14 mouse cellular contexts compared by ENCODE assay signal in the genomic region with DNA sequence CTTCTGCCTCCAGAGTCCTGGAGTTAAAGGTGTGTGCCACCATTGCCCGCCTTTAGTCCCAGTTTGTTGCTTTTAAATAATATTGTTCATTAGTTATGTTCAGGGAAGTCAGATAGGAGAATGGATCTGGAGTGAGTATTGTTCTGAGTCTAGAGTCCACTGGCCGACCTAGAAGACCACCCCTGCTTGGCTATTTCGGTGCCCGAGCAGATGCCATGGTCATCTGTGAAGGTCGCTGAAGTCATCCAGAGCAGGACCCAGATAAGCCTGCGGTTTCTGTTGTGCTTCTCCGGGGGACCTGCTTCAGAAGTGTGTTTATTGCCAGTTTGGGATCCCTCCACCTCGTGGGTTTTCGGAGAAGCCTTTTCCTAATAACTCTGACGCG. TPM values are rescaled to one million over a fixed set of nuclear protein-coding genes. Genes with fewer than 3 reads are reported as not detected.
DNase-seq lines count a peak whose midpoint lies in the region; ATAC-seq and TF ChIP-seq lines count a peak whose summit lies in the region.
"Had no signal": no experiment of that assay in that cellular context is flagged by ENCODE, and none has a peak within 500 bp of the region (broad histone marks: within the 10 kb centered on the region; RNA-seq: fewer than 3 reads in every experiment).

No protein-coding gene starts in this region.

- no peaks in the 10 kb centered on the region for H3K9me3 ChIP-seq in hindbrain, postnatal 0 days (ENCODE audit: low read length)
- no peaks in the 10 kb centered on the region for H3K9me3 ChIP-seq in hindbrain, embryonic 11.5 days (ENCODE audit: control insufficient read depth, low read length)
- H3K9me3 ChIP-seq in neural tube, embryonic 13.5 days, result no peaks in the 10 kb centered on the region
- no peaks in the 10 kb centered on the region for H3K9me3 ChIP-seq in neural tube, embryonic 15.5 days (replicated peaks)
- H3K9me3 ChIP-seq: forebrain, embryonic 10.5 days; limb, embryonic 12.5 days had no signal

- H3K9ac ChIP-seq in hindbrain, postnatal 0 days (replicated peaks; ENCODE audit: low read length), result no peak overlapping the region
- no peak overlapping the region for H3K9ac ChIP-seq in hindbrain, embryonic 11.5 days (ENCODE audit: low read depth, low read length)
- H3K9ac ChIP-seq in neural tube, embryonic 13.5 days, result no peak overlapping the region
- no peak overlapping the region for H3K9ac ChIP-seq in neural tube, embryonic 15.5 days (replicated peaks)
- H3K9ac ChIP-seq: limb, embryonic 12.5 days had no signal

- no peaks in the 10 kb centered on the region for H3K36me3 ChIP-seq in hindbrain, postnatal 0 days (ENCODE audit: insufficient read depth, low read length)
- H3K36me3 ChIP-seq in hindbrain, embryonic 11.5 days (ENCODE audit: control insufficient read depth, insufficient read depth, low read length), result no peaks in the 10 kb centered on the region
- no peaks in the 10 kb centered on the region for H3K36me3 ChIP-seq in neural tube, embryonic 13.5 days
- no peaks in the 10 kb centered on the region for H3K36me3 ChIP-seq in neural tube, embryonic 15.5 days
- H3K36me3 ChIP-seq: limb, embryonic 12.5 days had no signal

- DNase-seq in adrenal gland, adult 2 months, result peak; percentile 84
- no peak for DNase-seq in adrenal gland, postnatal 25 days
- DNase-seq in hindbrain, postnatal 0 days (ENCODE audit: low spot score), result peak; percentile 12
- DNase-seq in hindbrain, embryonic 11.5 days (ENCODE audit: low spot score), result no peak
- DNase-seq in neural tube, embryonic 10.5 days (ENCODE audit: extremely low spot score, low spot score), result no peak
- no peak for DNase-seq in natural killer cell, adult 2 months (ENCODE audit: low spot score in 2 of 2)
- DNase-seq: thymus, adult 18-20 months had no signal

- no peaks in the 10 kb centered on the region for H3K27me3 ChIP-seq in hindbrain, postnatal 0 days (ENCODE audit: insufficient read depth, low read length)
- H3K27me3 ChIP-seq in hindbrain, embryonic 11.5 days (ENCODE audit: control insufficient read depth, insufficient read depth, low read length), result no peaks in the 10 kb centered on the region
- no peaks in the 10 kb centered on the region for H3K27me3 ChIP-seq in neural tube, embryonic 13.5 days
- H3K27me3 ChIP-seq in neural tube, embryonic 15.5 days (replicated peaks), result no peaks in the 10 kb centered on the region
- H3K27me3 ChIP-seq: CH12.LX; limb, embryonic 12.5 days had no signal

- peaks cover 9% of the 10 kb centered on the region; the same call in 1 of the 2 replicates for H3K4me1 ChIP-seq in hindbrain, postnatal 0 days (ENCODE audit: insufficient read depth, low read length)
- no peaks in the 10 kb centered on the region for H3K4me1 ChIP-seq in hindbrain, embryonic 11.5 days (replicated peaks; ENCODE audit: control insufficient read depth, insufficient read depth, low read length)
- peaks cover 36% of the 10 kb centered on the region for H3K4me1 ChIP-seq in neural tube, embryonic 13.5 days (replicated peaks)
- peaks cover 41% of the 10 kb centered on the region for H3K4me1 ChIP-seq in neural tube, embryonic 15.5 days

- no peak overlapping the region for H3K4me3 ChIP-seq in hindbrain, postnatal 0 days (ENCODE audit: low read length)
- no peak overlapping the region for H3K4me3 ChIP-seq in hindbrain, embryonic 11.5 days (ENCODE audit: low read depth, low read length)
- no peak overlapping the region for H3K4me3 ChIP-seq in neural tube, embryonic 13.5 days
- no peak overlapping the region for H3K4me3 ChIP-seq in neural tube, embryonic 15.5 days (replicated peaks)
- H3K4me3 ChIP-seq: forebrain, embryonic 10.5 days; heart, adult 2 months; limb, embryonic 12.5 days had no signal

- 84% methylated on average over 11 of the region's 11 CpGs for WGBS in hindbrain, postnatal 0 days
- WGBS in hindbrain, embryonic 11.5 days, result 95% methylated on average over 11 of the region's 11 CpGs
- WGBS in neural tube, embryonic 13.5 days, result 70% methylated on average over 11 of the region's 11 CpGs
- WGBS in neural tube, embryonic 15.5 days, result 64% methylated on average over 11 of the region's 11 CpGs

- H3K27ac ChIP-seq in hindbrain, postnatal 0 days, result no peak overlapping the region
- no peak overlapping the region for H3K27ac ChIP-seq in hindbrain, embryonic 11.5 days (ENCODE audit: low read depth, low read length)
- H3K27ac ChIP-seq in neural tube, embryonic 13.5 days (replicated peaks), result peak overlapping the region; percentile 39
- H3K27ac ChIP-seq in neural tube, embryonic 15.5 days (replicated peaks), result peak overlapping the region; percentile 75
- H3K27ac ChIP-seq: forebrain, embryonic 10.5 days; heart, adult 2 months; limb, embryonic 12.5 days had no signal

- no peak for ATAC-seq in hindbrain, postnatal 0 days
- ATAC-seq in hindbrain, embryonic 11.5 days (ENCODE audit: low FRiP score), result no peak
- ATAC-seq in neural tube, embryonic 13.5 days (ENCODE audit: low read depth), result no peak
- ATAC-seq in neural tube, embryonic 15.5 days (ENCODE audit: low FRiP score), result no peak
- ATAC-seq: inflammation-experienced regulatory T-cells, adult 6 months had no signal

- H3K4me2 ChIP-seq in hindbrain, postnatal 0 days (ENCODE audit: low read depth, low read length), result no peak overlapping the region
- no peak overlapping the region for H3K4me2 ChIP-seq in hindbrain, embryonic 11.5 days (replicated peaks; ENCODE audit: low read depth, low read length)
- no peak overlapping the region for H3K4me2 ChIP-seq in neural tube, embryonic 13.5 days
- H3K4me2 ChIP-seq in neural tube, embryonic 15.5 days, result peak overlapping the region; percentile 13; the same call in 1 of the 2 replicates
- H3K4me2 ChIP-seq: limb, embryonic 12.5 days had no signal

- TF ChIP-seq CTCF in hindbrain, postnatal 0 days (IDR thresholded peaks at IDR 0.05; ENCODE audit: low read depth), result no peak

RNA-seq across cellular contexts. Expression of gene Spata13, which starts 22.9 kb away (rescaled TPM):
- 100 to 1,000 TPM; 144 to 151 TPM for total RNA-seq in adrenal gland, adult 2 months (2021)
- polyA plus RNA-seq in adrenal gland, adult 2 months (2012; rRNA removed), result 35.2 and 41.9 TPM in 2 replicates
- total RNA-seq in adrenal gland, postnatal 25 days (2021), result 181 and 215 TPM in 2 replicates
- 34.1 and 39.8 TPM in 2 replicates for total RNA-seq in hindbrain, postnatal 0 days (2014; rRNA removed)
- polyA plus RNA-seq in hindbrain, postnatal 0 days (2015; fragmentation: Nextera tagmentation; extraction: Ambion mirVana), result 16.5 and 17.0 TPM in 2 replicates
- polyA plus RNA-seq in hindbrain, embryonic 11.5 days (2014; fragmentation: Nextera tagmentation; extraction: Ambion mirVana), result 58.8 and 73.2 TPM in 2 replicates
- polyA plus RNA-seq in neural tube, embryonic 13.5 days (2015; fragmentation: Nextera tagmentation; extraction: Ambion mirVana), result 22.2 and 25.6 TPM in 2 replicates
- polyA plus RNA-seq in neural tube, embryonic 15.5 days (2015; fragmentation: Nextera tagmentation; extraction: Ambion mirVana), result 22.7 and 22.9 TPM in 2 replicates

Comparison
In these comparisons a context has a peak if more than half of its experiments do, and no peak if none do; other contexts are left out.
1. DNase-seq: peak in adrenal gland, adult 2 months (single experiment) and hindbrain, postnatal 0 days (single experiment); none in adrenal gland, postnatal 25 days (single experiment), hindbrain, embryonic 11.5 days (single experiment), neural tube, embryonic 10.5 days (single experiment) and natural killer cell, adult 2 months (0 of 2).
2. H3K27ac ChIP-seq: peak in neural tube, embryonic 13.5 days (single experiment) and neural tube, embryonic 15.5 days (single experiment); none in hindbrain, postnatal 0 days (single experiment) and hindbrain, embryonic 11.5 days (single experiment).